Mouse (Mus musculus): ENCODE data around the gene Ntmt1.

The Ntmt1 gene

GRCm38 (mm10) chr2:30807648-30808295, at the start of gene Ntmt1:
Gene Ntmt1 (plus strand): TSS chr2:30807826.
- in situ Hi-C loops (cut with MboI; ENCODE audit: low pct_unique_long_range_greater_than_20kb in 1 of 2, low sequenced_read_pairs in 2 of 2, unreplicated experiment in 1 of 2) = no loop called here

GRCm38 (mm10) chr2:30758341-30759087, 49.1 kb upstream of the Ntmt1 start:
- in situ Hi-C loops (cut with MboI; ENCODE audit: low pct_unique_long_range_greater_than_20kb in 1 of 2, low sequenced_read_pairs in 2 of 2, unreplicated experiment in 1 of 2) = loop anchor here in 1 of 2 experiments (10.0 kb wide), 2 partner anchors 134 to 314 kb away; no protein-coding TSS in a partner anchor

- in situ Hi-C loops (cut with MboI; ENCODE audit: low pct_unique_long_range_greater_than_20kb in 1 of 2, low sequenced_read_pairs in 2 of 2, unreplicated experiment in 1 of 2) = loop anchor here in 1 of 2 experiments (10.0 kb wide), 2 partner anchors 134 to 314 kb away; no protein-coding TSS in a partner anchor
Measured at GRCm38 (mm10) chr2:30759088-30759374, 48.6 kb upstream of the Ntmt1 start.

GRCm38 (mm10) chr2:30759442-30759841, 48.2 kb upstream of the Ntmt1 start:
- in situ Hi-C loops (cut with MboI; ENCODE audit: low pct_unique_long_range_greater_than_20kb in 1 of 2, low sequenced_read_pairs in 2 of 2, unreplicated experiment in 1 of 2) = loop anchor here in 1 of 2 experiments (10.0 kb wide), 2 partner anchors 135 to 315 kb away; no protein-coding TSS in a partner anchor

GRCm38 (mm10) chr2:30759858-30760547, 47.6 kb upstream of the Ntmt1 start:
- in situ Hi-C loops (cut with MboI; ENCODE audit: low pct_unique_long_range_greater_than_20kb in 1 of 2, low sequenced_read_pairs in 2 of 2, unreplicated experiment in 1 of 2) = loop anchor here in 1 of 2 experiments (10.0 kb wide), 2 partner anchors 135 to 315 kb away; no protein-coding TSS in a partner anchor

- in situ Hi-C loops (cut with MboI; ENCODE audit: low pct_unique_long_range_greater_than_20kb in 1 of 2, low sequenced_read_pairs in 2 of 2, unreplicated experiment in 1 of 2) = no loop called here
Measured at GRCm38 (mm10) chr2:30760706-30761105, 46.9 kb upstream of the Ntmt1 start.

GRCm38 (mm10) chr2:30766446-30766845, 41.2 kb upstream of the Ntmt1 start:
- in situ Hi-C loops (cut with MboI; ENCODE audit: low pct_unique_long_range_greater_than_20kb in 1 of 2, low sequenced_read_pairs in 2 of 2, unreplicated experiment in 1 of 2) = no loop called here

- in situ Hi-C loops (cut with MboI; ENCODE audit: low pct_unique_long_range_greater_than_20kb in 1 of 2, low sequenced_read_pairs in 2 of 2, unreplicated experiment in 1 of 2) = no loop called here
Measured at GRCm38 (mm10) chr2:30767626-30768240, 39.9 kb upstream of the Ntmt1 start.

- in situ Hi-C loops (cut with MboI; ENCODE audit: low pct_unique_long_range_greater_than_20kb in 1 of 2, low sequenced_read_pairs in 2 of 2, unreplicated experiment in 1 of 2) = no loop called here
Measured at GRCm38 (mm10) chr2:30768529-30768928, 39.1 kb upstream of the Ntmt1 start.

GRCm38 (mm10) chr2:30769187-30769586, 38.4 kb upstream of the Ntmt1 start:
- in situ Hi-C loops (cut with MboI; ENCODE audit: low pct_unique_long_range_greater_than_20kb in 1 of 2, low sequenced_read_pairs in 2 of 2, unreplicated experiment in 1 of 2) = no loop called here

GRCm38 (mm10) chr2:30771368-30771805, 36.2 kb upstream of the Ntmt1 start:
- in situ Hi-C loops (cut with MboI; ENCODE audit: low pct_unique_long_range_greater_than_20kb in 1 of 2, low sequenced_read_pairs in 2 of 2, unreplicated experiment in 1 of 2) = no loop called here

- in situ Hi-C loops (cut with MboI; ENCODE audit: low pct_unique_long_range_greater_than_20kb in 1 of 2, low sequenced_read_pairs in 2 of 2, unreplicated experiment in 1 of 2) = no loop called here
Measured at GRCm38 (mm10) chr2:30771806-30772460, 35.7 kb upstream of the Ntmt1 start.

GRCm38 (mm10) chr2:30772581-30773312, 34.9 kb upstream of the Ntmt1 start:
- in situ Hi-C loops (cut with MboI; ENCODE audit: low pct_unique_long_range_greater_than_20kb in 1 of 2, low sequenced_read_pairs in 2 of 2, unreplicated experiment in 1 of 2) = no loop called here

- in situ Hi-C loops (cut with MboI; ENCODE audit: low pct_unique_long_range_greater_than_20kb in 1 of 2, low sequenced_read_pairs in 2 of 2, unreplicated experiment in 1 of 2) = no loop called here
Measured at GRCm38 (mm10) chr2:30773313-30774005, 34.2 kb upstream of the Ntmt1 start.

- in situ Hi-C loops (cut with MboI; ENCODE audit: low pct_unique_long_range_greater_than_20kb in 1 of 2, low sequenced_read_pairs in 2 of 2, unreplicated experiment in 1 of 2) = no loop called here
Measured at GRCm38 (mm10) chr2:30775955-30776354, 31.7 kb upstream of the Ntmt1 start.

GRCm38 (mm10) chr2:30777266-30777665, 30.4 kb upstream of the Ntmt1 start:
- in situ Hi-C loops (cut with MboI; ENCODE audit: low pct_unique_long_range_greater_than_20kb in 1 of 2, low sequenced_read_pairs in 2 of 2, unreplicated experiment in 1 of 2) = no loop called here

- in situ Hi-C loops (cut with MboI; ENCODE audit: low pct_unique_long_range_greater_than_20kb in 1 of 2, low sequenced_read_pairs in 2 of 2, unreplicated experiment in 1 of 2) = no loop called here
Measured at GRCm38 (mm10) chr2:30778235-30778634, 29.4 kb upstream of the Ntmt1 start.
